ENCODE assay signal across 20 mouse cellular contexts in the genomic region with DNA sequence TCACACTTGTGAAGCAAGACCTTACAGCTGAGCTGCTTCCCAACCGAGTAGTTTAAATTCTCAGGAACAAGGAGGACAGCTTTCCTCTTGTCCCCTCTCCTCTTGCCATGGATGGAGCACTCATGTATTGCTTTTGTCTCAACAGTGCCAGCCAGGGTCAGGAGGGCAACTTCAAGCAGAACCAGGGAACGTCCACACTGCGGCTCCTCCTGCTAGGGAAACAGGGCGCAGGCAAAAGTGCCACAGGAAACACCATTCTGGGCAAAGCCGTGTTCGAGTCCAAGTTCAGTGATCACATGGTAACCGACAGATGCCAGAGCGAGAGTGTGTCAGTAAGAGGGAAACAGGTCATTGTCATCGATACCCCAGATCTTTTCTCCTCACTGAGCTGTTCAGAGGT. TPM values are rescaled to one million over a fixed set of nuclear protein-coding genes. Genes with fewer than 3 reads are reported as not detected.
DNase-seq lines count a peak whose midpoint lies in the region; TF ChIP-seq lines count a peak whose summit lies in the region.
"Had no signal": no experiment of that assay in that cellular context is flagged by ENCODE, and none has a peak within 500 bp of the region (broad histone marks: within the 10 kb centered on the region; RNA-seq: fewer than 3 reads in every experiment).

No protein-coding gene starts in this region.

- H3K4me1 ChIP-seq in kidney, adult 2 months (ENCODE audit: control insufficient read depth, insufficient read depth, low read length): peaks cover 10% of the 10 kb centered on the region
- H3K4me1 ChIP-seq: embryonic facial prominence, embryonic 13.5 days; embryonic facial prominence, embryonic 15.5 days; forebrain, embryonic 10.5 days; forebrain, embryonic 12.5 days had no signal

- H3K27me3 ChIP-seq in kidney, adult 2 months (replicated peaks; ENCODE audit: control insufficient read depth, insufficient read depth, low read length): no peaks in the 10 kb centered on the region
- H3K27me3 ChIP-seq: embryonic facial prominence, embryonic 13.5 days; embryonic facial prominence, embryonic 15.5 days had no signal

- WGBS in kidney, adult 2 months: 78% methylated on average over 9 of the region's 9 CpGs

- no peak overlapping the region for H3K27ac ChIP-seq in kidney, adult 2 months (ENCODE audit: insufficient read depth, low read depth, low read length)
- H3K27ac ChIP-seq: embryonic facial prominence, embryonic 13.5 days; embryonic facial prominence, embryonic 15.5 days; forebrain, embryonic 10.5 days; forebrain, embryonic 12.5 days had no signal

- DNase-seq in kidney, adult 2 months: peak; percentile 49
- no peak for DNase-seq in kidney, postnatal 25 days
- peak; percentile 27 for DNase-seq in testis, postnatal 10 days (ENCODE audit: low spot score)
- DNase-seq in testis, postnatal 14 days (ENCODE audit: low spot score): no peak
- DNase-seq: adrenal gland, adult 2 months; adrenal gland, postnatal 10 days; adrenal gland, postnatal 25 days; cerebellum, adult 11 months; cerebellum, adult 18-20 months; cerebellum, adult 8-10 months; cerebellum, adult 9-11 months; cerebellum, postnatal 14 days; cerebellum, postnatal 36 days; embryo, embryonic 11 days had no signal

- no peaks in the 10 kb centered on the region; the same call in 1 of the 2 replicates for H3K36me3 ChIP-seq in kidney, adult 2 months (ENCODE audit: control insufficient read depth, insufficient read depth, low read length)
- H3K36me3 ChIP-seq: embryonic facial prominence, embryonic 13.5 days; embryonic facial prominence, embryonic 15.5 days; forebrain, embryonic 10.5 days; forebrain, embryonic 12.5 days had no signal

- TF ChIP-seq POLR2A in kidney, adult 2 months (IDR thresholded peaks at IDR 0.05; ENCODE audit: low read depth, low read length): no peak

- H3K4me3 ChIP-seq in kidney, adult 2 months (ENCODE audit: insufficient read depth, low read depth, low read length): no peak overlapping the region
- H3K4me3 ChIP-seq: embryonic facial prominence, embryonic 13.5 days; embryonic facial prominence, embryonic 15.5 days; erythroblast, embryonic 14.5 days; forebrain, embryonic 10.5 days; forebrain, embryonic 12.5 days had no signal

- no peak for TF ChIP-seq CTCF in kidney, adult 2 months (conservative IDR thresholded peaks at IDR 0.05; ENCODE audit: insufficient read depth, insufficient read length, low read depth, low read length)

RNA-seq across cellular contexts. Expression of a gene that starts 3.0 kb away (rescaled TPM):
- 6.1 and 9.1 TPM in 2 replicates for polyA plus RNA-seq in kidney, adult 2 months (2012; rRNA removed)
- polyA plus RNA-seq: C2C12; erythroblast, embryonic 14.5 days had no signal

RNA-seq across cellular contexts. Expression of a gene that starts 23.5 kb away (rescaled TPM):
- 30.9 and 37.4 TPM in 2 replicates for polyA plus RNA-seq in kidney, adult 2 months (2012; rRNA removed)
- polyA plus RNA-seq: erythroblast, embryonic 14.5 days had no signal

RNA-seq across cellular contexts. Expression of a gene that starts 25.9 kb away (rescaled TPM):
- 6.8 and 10.1 TPM in 2 replicates for polyA plus RNA-seq in kidney, adult 2 months (2012; rRNA removed)
- polyA plus RNA-seq: erythroblast, embryonic 14.5 days had no signal

RNA-seq across cellular contexts. Expression of a gene that starts 34.3 kb away (rescaled TPM):
- polyA plus RNA-seq in kidney, adult 2 months (2012; rRNA removed): 27.5 and 44.3 TPM in 2 replicates
- polyA plus RNA-seq: erythroblast, embryonic 14.5 days had no signal

RNA-seq across cellular contexts. Expression of a gene that starts 48.2 kb away (rescaled TPM):
- polyA plus RNA-seq in kidney, adult 2 months (2012; rRNA removed): 4.3 and 6.1 TPM in 2 replicates

Comparison
In these comparisons a context has a peak if more than half of its experiments do, and no peak if none do; other contexts are left out.
1. DNase-seq: peak in kidney, adult 2 months (single experiment) and testis, postnatal 10 days (single experiment); none in kidney, postnatal 25 days (0 of 2) and testis, postnatal 14 days (single experiment).